Mouse (Mus musculus) T-helper 17 cell (primary cell): ENCODE data around the gene Epyc.

Experiments used
- in situ Hi-C, 2 experiments: fragments of 300-600 bp; cut with MboI, MseI; formaldehyde crosslinking; loops; 1 replicate in 1 of 2; 2 replicates in 1 of 2; pipeline ENCODE4 v1.15.1; 2025; ENCODE audit warnings: high pct_unique_total_duplicates in 2 of 2

Gene Epyc

DNA sequence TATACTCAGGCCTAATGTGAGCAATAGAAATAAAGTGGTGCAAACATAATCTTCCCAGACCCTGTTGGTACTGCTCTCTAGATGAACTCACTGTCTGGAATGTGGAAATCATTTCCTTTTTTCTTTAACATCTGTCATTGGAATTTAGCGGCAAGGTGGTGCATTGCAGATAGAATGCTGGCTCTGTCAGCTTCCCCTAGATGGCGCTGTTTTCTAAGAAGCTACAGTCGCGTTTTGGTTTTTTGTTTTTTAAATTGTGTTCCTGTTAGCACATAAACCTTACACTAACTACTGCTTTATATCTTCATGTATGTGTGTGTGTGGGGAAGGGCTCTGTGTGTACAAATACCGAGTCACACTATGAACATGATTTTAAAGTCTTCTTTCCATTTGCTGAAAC, 68.8 kb downstream of the Epyc start:
- in situ Hi-C loops, result loop anchor here (10.0 to 25.0 kb wide), 3 partner anchors 992 to 1900 kb away; no protein-coding TSS in a partner anchor

DNA sequence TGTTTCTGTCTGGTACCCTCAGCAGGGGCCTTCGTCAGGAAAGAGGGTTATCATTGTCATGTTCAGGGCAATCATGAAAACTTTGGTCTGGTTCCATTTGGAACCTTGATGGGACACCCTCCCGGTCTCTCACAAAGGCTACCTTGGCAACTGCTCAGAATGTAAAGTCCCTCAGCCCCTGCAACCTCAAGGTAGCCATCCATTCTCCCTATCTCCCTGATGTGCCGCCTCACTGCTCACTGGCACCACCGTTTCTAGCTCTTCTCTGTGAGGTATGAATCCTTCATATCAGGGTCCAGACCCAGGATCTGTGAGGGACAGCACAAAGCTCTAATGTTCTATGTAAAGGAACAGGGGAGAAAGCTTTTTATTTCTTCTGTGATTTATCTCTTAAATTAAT, 70.7 kb downstream of the Epyc start:
- in situ Hi-C loops, result loop anchor here (10.0 to 25.0 kb wide), 3 partner anchors 990 to 1898 kb away; no protein-coding TSS in a partner anchor

DNA sequence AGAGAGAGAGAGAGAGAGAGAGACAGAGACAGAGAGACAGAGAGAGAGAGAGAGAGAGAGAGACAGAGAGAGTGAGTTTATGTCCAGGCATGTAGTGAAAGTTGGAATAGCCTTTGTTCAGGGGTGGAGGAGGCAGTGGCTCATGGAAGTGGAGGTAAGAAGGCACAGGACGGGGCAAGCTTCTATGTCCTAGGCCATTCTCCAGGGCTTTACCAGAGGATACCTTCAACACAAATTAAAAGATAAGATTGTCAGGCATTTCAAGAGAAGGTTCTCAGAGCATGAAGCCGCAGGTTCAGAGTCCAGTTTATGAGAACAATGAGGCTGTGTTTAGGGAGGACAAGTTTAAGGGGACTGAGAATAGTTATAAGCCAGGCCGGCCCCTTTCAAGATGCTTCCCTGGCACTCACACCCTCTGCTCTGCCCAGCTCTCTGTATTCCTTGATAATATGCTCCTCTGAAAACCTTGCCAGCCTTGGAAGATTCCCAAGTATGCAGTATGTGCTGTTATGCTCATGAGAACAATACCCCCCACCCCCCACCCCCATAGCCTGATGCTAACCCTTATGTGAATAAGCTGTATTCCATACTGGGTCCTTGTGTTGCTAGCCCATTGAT, 71.5 kb downstream of the Epyc start:
- in situ Hi-C loops, result loop anchor here (10.0 to 25.0 kb wide), 3 partner anchors 989 to 1897 kb away; no protein-coding TSS in a partner anchor

DNA sequence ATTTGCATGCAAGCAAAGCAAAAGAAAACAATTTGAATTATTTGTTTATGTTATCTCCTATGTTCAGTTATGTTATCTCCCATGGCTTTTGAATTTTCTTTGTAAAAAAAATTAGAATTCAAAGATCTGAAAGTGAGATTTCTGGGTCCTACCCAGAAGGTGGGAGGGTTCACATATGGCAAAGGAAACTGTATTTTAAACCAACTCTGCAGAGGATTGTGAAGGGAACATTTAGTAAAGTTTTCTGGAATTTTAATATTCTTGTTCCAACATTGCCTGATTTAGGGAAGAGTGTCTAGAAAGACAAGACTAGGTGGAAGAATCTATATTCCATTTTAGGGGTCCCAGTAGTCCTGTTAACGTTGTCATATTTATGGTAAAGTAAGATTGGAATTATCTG, 73.4 kb downstream of the Epyc start:
- in situ Hi-C loops, result loop anchor here (10.0 to 25.0 kb wide), 3 partner anchors 988 to 1895 kb away; no protein-coding TSS in a partner anchor

DNA sequence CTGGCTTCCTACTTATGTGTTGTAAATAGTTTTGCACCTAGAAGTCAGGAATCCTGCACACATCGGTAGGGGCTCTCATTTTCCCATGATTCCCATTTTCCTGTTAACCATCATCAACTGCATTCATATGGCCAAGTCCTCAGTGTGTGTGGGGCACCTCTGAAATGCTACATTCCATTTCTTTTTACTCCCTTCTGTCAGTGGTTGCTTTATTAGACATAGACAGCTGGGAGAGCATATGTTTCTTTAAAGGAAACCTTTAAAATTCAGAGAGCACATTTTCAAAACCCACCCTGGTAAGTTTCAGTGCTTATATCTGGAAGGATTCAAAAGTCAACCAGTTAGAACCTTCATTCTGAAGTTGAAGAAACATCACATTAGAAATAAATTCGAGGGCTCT, 74.2 kb downstream of the Epyc start:
- in situ Hi-C loops, result loop anchor here (10.0 to 25.0 kb wide), 3 partner anchors 987 to 1894 kb away; no protein-coding TSS in a partner anchor

DNA sequence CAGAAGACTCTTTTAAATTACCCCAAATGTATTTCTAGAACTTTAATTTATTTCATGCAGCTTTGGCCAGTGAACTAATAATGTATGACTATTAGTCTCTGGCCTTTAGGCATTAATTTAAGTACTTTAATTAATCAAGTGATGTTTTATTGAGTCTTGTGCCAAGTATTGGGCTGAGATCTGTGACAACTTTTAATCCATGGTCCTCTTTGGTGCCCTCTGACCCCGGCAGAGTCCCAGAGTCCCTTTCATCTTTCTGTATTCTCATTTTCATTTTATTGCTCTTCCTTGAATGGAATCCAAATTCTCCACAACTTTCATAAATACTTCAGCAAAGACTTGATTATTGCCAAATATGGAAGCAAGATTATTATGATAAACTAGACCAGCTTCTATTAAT, 76.8 kb downstream of the Epyc start:
- in situ Hi-C loops, result loop anchor here in 1 of 2 experiments (25.0 kb wide), 2 partner anchors 1367 to 1892 kb away; no protein-coding TSS in a partner anchor

DNA sequence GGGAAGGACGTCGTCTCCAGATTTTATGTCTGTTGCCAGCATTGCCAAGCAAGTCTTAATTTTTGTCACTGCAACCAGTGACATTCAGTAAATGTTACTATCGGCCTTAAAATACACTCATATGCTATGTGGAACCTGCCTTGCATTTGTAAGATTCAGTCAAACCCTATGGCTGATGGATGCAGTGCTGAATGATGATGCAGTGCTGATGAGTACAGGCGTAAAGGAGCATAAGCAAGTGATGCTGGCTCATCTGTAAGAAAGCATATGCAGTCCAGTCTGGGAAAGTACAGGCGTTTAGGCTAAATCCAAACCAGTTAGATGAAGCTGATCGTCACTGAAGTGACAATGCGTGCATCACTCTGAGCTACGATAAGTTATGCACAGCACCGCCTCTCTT, 78.8 kb downstream of the Epyc start:
- in situ Hi-C loops, result loop anchor here in 1 of 2 experiments (25.0 kb wide), 2 partner anchors 1365 to 1890 kb away; no protein-coding TSS in a partner anchor

DNA sequence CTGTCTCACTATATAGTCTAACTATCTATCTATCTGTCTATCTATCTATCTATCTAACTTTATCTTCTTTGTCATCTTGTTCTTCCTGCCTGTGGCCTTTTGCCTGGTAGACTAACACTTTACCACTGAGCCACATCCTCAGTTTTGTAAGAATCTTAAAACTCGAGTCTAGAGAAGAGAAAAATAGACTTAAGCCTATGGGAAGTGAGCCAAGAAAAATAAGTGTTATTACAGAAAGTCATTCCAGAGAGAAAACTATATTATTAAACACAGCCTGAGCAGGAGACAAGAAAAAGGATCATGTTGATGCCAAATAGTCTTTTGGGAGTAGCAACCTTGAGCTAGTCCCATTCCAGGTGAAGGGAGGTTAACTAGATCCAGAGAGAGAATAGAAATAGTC, 82.1 kb downstream of the Epyc start:
- in situ Hi-C loops, result loop anchor here in 1 of 2 experiments (25.0 kb wide), 1 partner anchor 1361 kb away; no protein-coding TSS in a partner anchor

DNA sequence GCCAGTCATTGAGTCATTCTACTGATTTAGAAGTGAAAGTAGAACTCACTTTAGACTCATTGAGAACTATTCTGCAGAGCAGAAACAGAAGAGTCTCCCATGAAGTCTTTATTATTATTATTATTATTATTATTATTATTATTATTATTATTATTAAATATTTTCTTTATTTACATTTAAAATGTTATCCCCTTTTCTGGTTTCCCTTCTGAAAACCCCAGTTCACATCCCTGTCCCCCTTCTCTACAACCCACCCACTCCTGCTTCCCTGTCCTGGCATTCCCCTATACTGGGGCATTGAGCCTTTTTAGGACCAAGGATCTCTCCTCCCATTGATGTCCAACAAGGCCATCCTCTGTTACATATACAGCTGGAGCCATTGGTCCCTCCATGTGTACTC, 82.8 kb downstream of the Epyc start, which contains the start of gene C030005K15Rik:
C030005K15Rik (minus strand) TSS at position 101 of the 400 bp plus-strand sequence.
- in situ Hi-C loops, result loop anchor here in 1 of 2 experiments (25.0 kb wide), 1 partner anchor 1361 kb away; no protein-coding TSS in a partner anchor
